Mouse (Mus musculus): ENCODE measurements around the gene Gk2. TPM values are rescaled to one million over a fixed set of nuclear protein-coding genes. Genes with fewer than 3 reads are reported as not detected.

The Gk2 gene
- total RNA-seq, 2 experiments from 2014 or later, result not detected

Other genes with a start within 250 kb of the Gk2 start
- not detected for gene Naa11, start 64.6 kb downstream of the Gk2 start, total RNA-seq (2021)

Measured in gastrocnemius, postnatal 4 days (tissue).